Mouse (Mus musculus) E14TG2a.4 (cell line): ENCODE measurements around the gene Desi1.

Experiments used
- H3K27me3 ChIP-seq: 2 replicates; pipeline ENCODE4 v1.6.1; 2014; ENCODE audit warnings: low read length, control low read depth; ENCODE audit not compliant: insufficient read depth
- H3K36me3 ChIP-seq: 2 replicates; pipeline ENCODE4 v1.6.1; 2014; ENCODE audit warnings: low read length, control low read depth; ENCODE audit not compliant: insufficient read depth
- H3K4me1 ChIP-seq: replicated peaks from 2 replicates; pipeline ENCODE4 v1.6.1; 2014; ENCODE audit warnings: low read depth, low read length, control low read depth
- H3K4me3 ChIP-seq: replicated peaks from 2 replicates; pipeline ENCODE4 v1.5.1; 2014; ENCODE audit warnings: mild to moderate bottlenecking, low read length
- H3K9me3 ChIP-seq: 2 replicates; pipeline ENCODE4 v1.6.1; 2014; ENCODE audit warnings: low read length, control low read depth
- CTCF ChIP-seq: conservative IDR thresholded peaks from 2 replicates; pipeline ENCODE4 v1.5.1; 2014; ENCODE audit warnings: low read length
- NANOG ChIP-seq: IDR thresholded peaks from 2 replicates; pipeline ENCODE4 v1.6.1; 2014; ENCODE audit warnings: borderline replicate concordance, low read length, mixed read lengths
- POU5F1 ChIP-seq: IDR thresholded peaks from 2 replicates; pipeline ENCODE4 v1.6.1; 2014; ENCODE audit warnings: low read length, borderline replicate concordance

Desi1 gene

DNA sequence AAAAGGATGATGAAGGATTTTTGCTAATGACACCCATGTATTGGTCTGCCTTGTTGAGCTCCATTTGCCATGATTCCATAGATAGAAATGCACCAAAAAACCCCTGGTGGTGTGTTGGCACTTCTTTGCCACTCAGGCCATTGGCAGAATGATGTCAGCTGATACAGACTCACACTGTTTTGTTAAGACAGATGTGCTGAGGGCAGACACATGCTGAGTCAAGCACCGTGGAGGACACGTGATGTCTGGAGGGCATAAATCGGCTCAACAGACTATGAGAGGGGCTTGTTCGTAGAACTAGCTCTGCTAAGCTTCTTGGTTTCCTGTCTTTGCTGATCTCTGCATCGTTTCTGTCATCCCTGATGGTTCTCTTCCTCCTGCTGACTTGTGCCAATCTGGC is 18.9 kb upstream of the Desi1 start:
- Histone ChIP-seq H3K27me3 (peaks cover 19% of the 10 kb centered on the region), H3K4me3 (no peak overlapping the region), H3K4me1 (peaks cover 6% of the 10 kb centered on the region), H3K36me3 (no peaks in the 10 kb centered on the region), H3K9me3 (no peaks in the 10 kb centered on the region)
- no peak for TF ChIP-seq NANOG
- TF ChIP-seq POU5F1: no peak
- TF ChIP-seq CTCF: no peak

DNA sequence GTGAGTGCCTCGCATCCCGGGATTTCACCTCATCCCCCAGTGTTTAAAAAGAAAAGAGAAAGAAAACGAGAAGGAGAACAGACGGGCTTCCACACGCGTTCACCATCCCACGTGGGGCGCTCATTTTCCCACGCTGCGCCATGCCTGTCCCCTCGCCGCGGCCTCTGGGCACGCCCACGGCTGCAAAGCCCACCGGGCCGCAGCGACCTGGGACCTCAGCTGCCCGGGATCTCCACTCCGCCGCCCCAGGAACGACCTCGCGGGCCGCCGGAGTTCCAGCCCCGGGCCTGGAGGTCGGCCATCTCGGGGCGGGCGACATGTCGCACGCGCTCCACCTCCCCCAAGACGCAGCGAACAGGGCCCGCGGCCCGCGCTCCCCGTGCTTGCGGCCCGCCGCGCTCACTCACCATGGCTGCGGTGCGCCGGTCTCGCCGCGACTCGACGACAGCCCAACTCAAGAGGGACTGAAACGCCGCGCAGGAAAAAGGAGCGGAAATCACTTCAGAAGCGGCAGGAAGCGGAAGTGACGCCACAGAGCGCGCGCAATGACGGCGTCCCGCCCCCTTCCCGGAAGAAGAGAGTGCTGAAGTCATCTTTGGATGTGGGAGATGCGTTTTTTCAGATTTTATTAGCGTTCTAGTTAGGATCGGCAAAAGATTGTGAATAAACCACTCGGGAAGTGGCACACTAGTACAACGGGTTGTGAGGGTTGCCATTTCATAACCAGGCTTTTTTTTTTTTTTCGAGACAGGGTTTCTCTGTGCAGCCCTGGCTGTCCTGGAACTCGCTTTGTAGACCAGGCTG is 13.6 kb upstream of the Desi1 start, which contains the start of gene Snu13:
TSS of gene Snu13 (minus strand) at position 519 of the 804 bp plus-strand sequence.
- Histone ChIP-seq H3K4me3 (peak within 1 kb of the TSS; percentile 100), H3K4me1 (peaks cover 44% of the 10 kb centered on the region), H3K9me3 (no peaks in the 10 kb centered on the region), H3K27me3 (peaks cover under 1% of the 10 kb centered on the region; the same call in 1 of the 2 replicates), H3K36me3 (peaks cover 36% of the 10 kb centered on the region)
- TF ChIP-seq POU5F1: no peak
- no peak for TF ChIP-seq NANOG
- no peak for TF ChIP-seq CTCF

DNA sequence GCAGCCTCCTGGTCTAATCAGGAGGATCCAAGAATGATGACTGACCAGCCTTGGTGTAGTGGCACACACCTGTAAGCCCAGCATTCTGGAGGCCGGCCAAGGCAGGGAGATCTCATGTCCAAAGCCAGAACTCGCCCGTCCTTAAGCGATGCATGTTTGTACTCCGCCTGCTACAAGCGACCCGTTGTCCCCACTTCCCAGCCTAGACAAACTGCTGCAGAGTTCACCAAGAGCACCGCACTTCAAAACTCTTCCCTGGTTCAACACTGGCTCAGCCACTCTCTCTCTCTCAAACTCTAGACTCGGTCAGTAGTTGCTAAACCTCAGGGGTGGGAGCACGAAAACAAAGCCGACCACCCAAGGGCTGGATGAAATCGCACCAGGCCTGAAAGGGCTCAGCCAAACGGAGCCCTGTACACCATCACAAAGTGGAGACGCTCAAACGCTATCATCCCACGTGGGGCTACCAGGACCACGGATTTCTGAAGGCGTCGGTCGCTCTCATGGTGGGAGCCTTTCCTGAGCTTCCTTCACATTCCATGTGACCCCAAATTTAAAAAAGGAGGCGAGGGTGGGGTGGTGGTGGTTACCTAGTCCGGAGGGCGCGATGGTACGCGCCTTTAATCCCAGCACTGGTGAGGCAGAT is 12.7 kb upstream of the Desi1 start:
- H3K9me3 ChIP-seq: no peaks in the 10 kb centered on the region
- no peaks in the 10 kb centered on the region for H3K27me3 ChIP-seq
- TF ChIP-seq POU5F1: no peak
- no peak for TF ChIP-seq NANOG
- TF ChIP-seq CTCF: no peak
- peaks cover 45% of the 10 kb centered on the region for H3K4me1 ChIP-seq
- peaks cover 39% of the 10 kb centered on the region for H3K36me3 ChIP-seq
- peak overlapping the region; percentile 100 for H3K4me3 ChIP-seq

DNA sequence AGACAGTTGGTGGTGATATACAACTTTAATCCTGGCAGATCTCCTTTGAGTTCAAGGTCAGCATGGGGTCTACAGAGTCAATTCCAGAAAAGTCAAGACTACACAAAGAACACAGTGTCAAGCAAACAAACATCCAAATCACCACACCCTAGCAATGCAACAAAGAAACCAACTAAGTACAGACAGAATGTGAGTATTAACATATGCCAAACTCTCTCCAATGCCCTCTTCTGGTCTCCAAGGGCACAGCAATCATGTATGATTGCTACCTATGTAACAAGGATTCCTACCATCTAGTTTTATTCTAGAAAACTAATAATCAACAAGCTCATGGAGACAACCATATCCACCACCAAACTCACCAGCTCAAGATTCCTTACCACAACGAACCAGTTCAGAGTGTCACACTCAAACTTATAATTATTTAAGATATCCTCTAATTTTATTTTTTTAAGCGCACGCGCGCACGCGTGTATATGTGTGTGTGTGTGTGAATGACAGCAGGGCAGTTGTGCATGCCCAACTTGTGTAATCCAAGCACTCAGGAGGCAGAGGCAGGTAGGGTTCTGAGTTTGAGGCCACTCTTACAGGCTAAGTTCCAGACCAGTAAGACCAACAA is 10.6 kb upstream of the Desi1 start:
- Histone ChIP-seq H3K9me3 (no peaks in the 10 kb centered on the region), H3K27me3 (no peaks in the 10 kb centered on the region), H3K4me1 (peaks cover 61% of the 10 kb centered on the region), H3K4me3 (peak overlapping the region; percentile 14; the same call in 1 of the 2 replicates), H3K36me3 (peaks cover 58% of the 10 kb centered on the region)
- TF ChIP-seq POU5F1 (no peak), CTCF (peak; percentile 35), NANOG (no peak)

DNA sequence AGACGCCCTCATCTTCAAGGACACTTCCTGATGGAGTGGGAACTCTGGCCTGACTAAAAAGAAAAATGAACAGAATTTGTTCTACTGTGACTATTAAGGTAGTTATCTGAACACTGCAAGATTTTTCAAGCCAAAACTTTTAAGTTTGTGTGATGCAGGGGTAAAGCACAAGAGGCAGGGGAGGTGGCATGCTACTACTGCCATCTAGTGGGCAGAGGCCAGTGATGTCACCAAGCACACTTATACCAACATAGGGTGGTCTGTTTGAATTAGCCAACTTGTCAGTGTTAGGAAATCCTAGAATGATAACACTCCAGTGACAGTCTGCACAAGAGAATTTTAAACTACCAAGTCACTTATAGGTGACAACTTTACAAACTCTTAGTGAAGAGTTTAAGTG is 7.0 kb upstream of the Desi1 start:
- TF ChIP-seq NANOG (no peak), CTCF (peak; percentile 81)
- peaks cover 65% of the 10 kb centered on the region for H3K4me1 ChIP-seq
- no peaks in the 10 kb centered on the region for H3K9me3 ChIP-seq
- H3K27me3 ChIP-seq: no peaks in the 10 kb centered on the region
- no peak overlapping the region for H3K4me3 ChIP-seq
- peaks cover 87% of the 10 kb centered on the region for H3K36me3 ChIP-seq

DNA sequence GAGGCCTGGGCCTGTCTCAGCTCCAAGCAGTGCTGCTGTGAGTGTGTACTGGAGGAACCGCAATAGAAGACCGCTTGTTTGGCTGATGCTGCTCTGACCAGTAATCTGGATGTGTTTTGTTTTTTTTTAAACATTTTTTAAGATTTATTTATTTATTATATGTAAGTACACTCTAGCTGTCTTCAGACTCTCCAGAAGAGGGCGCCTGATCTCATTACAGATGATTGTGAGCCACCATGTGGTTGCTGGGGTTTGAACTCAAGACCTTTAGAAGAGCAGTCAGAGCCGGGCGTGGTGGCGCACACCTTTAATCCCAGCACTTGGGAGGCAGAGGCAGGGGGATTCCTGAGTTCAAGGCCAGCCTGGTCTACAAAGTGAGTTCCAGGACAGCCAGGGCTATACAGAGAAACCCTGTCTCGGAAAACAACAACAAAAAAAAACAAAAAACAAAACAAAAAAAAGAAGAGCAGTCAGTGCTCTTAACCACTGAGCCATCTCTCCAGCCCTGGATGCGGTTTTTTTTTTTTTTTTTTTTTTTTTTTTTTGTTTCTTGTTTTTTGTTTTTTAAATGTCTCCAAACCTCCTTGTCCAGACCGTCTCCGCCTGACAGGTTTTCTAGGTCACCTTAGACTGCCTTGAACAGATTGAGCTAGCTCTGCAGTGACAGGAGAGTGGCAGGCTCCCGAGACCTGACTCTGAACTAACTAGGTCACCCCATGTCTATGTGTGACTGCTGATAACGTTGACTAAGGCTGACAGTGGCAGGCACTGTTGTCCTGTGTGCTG is 2.4 kb upstream of the Desi1 start:
- Histone ChIP-seq H3K9me3 (no peaks in the 10 kb centered on the region), H3K4me3 (no peak overlapping the region)
- TF ChIP-seq NANOG: no peak
- peak; percentile 27; the same call in 1 of the 2 replicates for TF ChIP-seq CTCF
- TF ChIP-seq POU5F1: no peak

DNA sequence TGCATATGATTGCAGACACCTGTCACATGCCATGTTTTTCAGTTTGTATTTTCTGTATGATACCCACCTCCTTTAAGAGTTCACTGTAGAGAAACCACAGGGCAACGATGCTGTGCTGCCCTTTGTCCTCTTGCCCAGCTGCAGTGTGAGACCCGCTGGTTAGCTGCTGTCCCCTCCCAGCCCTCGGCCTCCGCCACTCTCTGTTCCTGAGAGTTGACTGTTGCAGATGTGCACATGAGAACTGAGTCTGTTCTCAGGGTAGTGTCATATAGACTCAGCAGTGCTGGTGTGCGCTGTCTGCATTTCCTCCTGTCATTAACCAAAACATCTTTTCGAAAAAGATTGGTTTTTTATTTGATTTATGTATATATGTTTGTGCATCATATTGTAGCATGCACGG is 1.3 kb downstream of the Desi1 start:
- Histone ChIP-seq H3K36me3 (peaks cover 96% of the 10 kb centered on the region), H3K9me3 (peaks cover 8% of the 10 kb centered on the region), H3K4me3 (no peak overlapping the region), H3K4me1 (peaks cover 14% of the 10 kb centered on the region), H3K27me3 (no peaks in the 10 kb centered on the region)
- TF ChIP-seq NANOG (no peak), CTCF (no peak), POU5F1 (no peak)

More for the DNA sequence above, 2.4 kb upstream of the Desi1 start:
- Histone ChIP-seq H3K36me3 (peaks cover 96% of the 10 kb centered on the region), H3K27me3 (no peaks in the 10 kb centered on the region), H3K4me1 (peaks cover 33% of the 10 kb centered on the region)
